Mouse (Mus musculus): ENCODE measurements at regions not wholly inside any gene's neighbourhood (a gene's known extent, or its start where the extent isn't known, plus 50 kb on each side); places are given as distances from the start of the nearest gene placed in this dataset.

- 64% methylated on average over 3 of the region's 3 CpGs for WGBS
- Histone ChIP-seq H3K9ac (ENCODE audit: low read depth, low read length) (no peak overlapping the region), H3K79me2 (replicated peaks; ENCODE audit: control insufficient read depth, insufficient read depth, low read length) (no peaks in the 10 kb centered on the region), H3K4me3 (no peak overlapping the region), H3K4me1 (ENCODE audit: control insufficient read depth, insufficient read depth, low read length) (peaks cover 2% of the 10 kb centered on the region), H3K27ac (no peak overlapping the region; the same call in 1 of the 2 replicates), H3K27me3 (ENCODE audit: control insufficient read depth, insufficient read depth, low read length) (no peaks in the 10 kb centered on the region), H3K36me3 (ENCODE audit: control insufficient read depth, insufficient read depth, low read length) (no peaks in the 10 kb centered on the region)
- DNase-seq, result no peak
- intact Hi-C loops (cut with DNase I), result no loop called here
- TF ChIP-seq POLR2A (IDR thresholded peaks at IDR 0.05; ENCODE audit: insufficient read depth, low read depth, low read length) (no peak), CTCF (IDR thresholded peaks at IDR 0.05) (no peak), EP300 (IDR thresholded peaks at IDR 0.05; ENCODE audit: insufficient read depth, low read depth, low read length) (no peak)
Measured at GRCm38 (mm10) chr12:36792205-36792604, 316.1 kb upstream of the Meox2 start.

- WGBS, result 86% methylated on average over 2 of the region's 2 CpGs
- TF ChIP-seq POLR2A (IDR thresholded peaks at IDR 0.05; ENCODE audit: insufficient read depth, low read depth, low read length), result no peak
- no peak for TF ChIP-seq EP300 (IDR thresholded peaks at IDR 0.05; ENCODE audit: insufficient read depth, low read depth, low read length)
- TF ChIP-seq CTCF (IDR thresholded peaks at IDR 0.05), result no peak
- intact Hi-C loops (cut with DNase I), result no loop called here
- Histone ChIP-seq H3K4me3 (no peak overlapping the region), H3K27me3 (ENCODE audit: control insufficient read depth, insufficient read depth, low read length) (no peaks in the 10 kb centered on the region), H3K27ac (no peak overlapping the region), H3K4me1 (ENCODE audit: control insufficient read depth, insufficient read depth, low read length) (peaks cover 2% of the 10 kb centered on the region), H3K79me2 (replicated peaks; ENCODE audit: control insufficient read depth, insufficient read depth, low read length) (no peaks in the 10 kb centered on the region), H3K36me3 (ENCODE audit: control insufficient read depth, insufficient read depth, low read length) (no peaks in the 10 kb centered on the region), H3K9ac (ENCODE audit: low read depth, low read length) (no peak overlapping the region)
- DNase-seq, result no peak
Measured at GRCm38 (mm10) chr12:36793799-36794198, 314.5 kb upstream of the Meox2 start.

DNA sequence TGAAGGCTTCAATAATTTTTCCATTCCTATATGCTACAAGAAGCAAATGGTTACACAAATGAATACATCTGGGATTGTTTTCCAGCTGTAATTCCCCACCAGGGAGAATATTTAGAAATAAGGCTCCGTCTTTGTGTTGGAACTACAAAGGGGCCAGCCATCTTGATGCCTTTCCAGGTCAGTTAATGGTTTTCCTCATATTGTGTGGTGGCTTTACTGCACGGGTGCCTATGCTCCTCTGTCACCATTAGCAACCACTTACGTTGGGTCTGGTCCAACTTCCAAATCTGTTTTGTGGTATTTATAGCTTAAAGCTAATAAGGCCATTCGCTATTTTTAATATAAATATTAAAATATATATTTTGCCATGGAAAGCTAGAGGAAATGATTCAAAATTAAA lies 312.1 kb upstream of the Meox2 start:
- H3K4me3 ChIP-seq, result no peak overlapping the region
- H3K9ac ChIP-seq (ENCODE audit: low read depth, low read length), result no peak overlapping the region
- 56% methylated on average over 4 of the region's 4 CpGs for whole genome bisulfite sequencing
- TF ChIP-seq CTCF (IDR thresholded peaks at IDR 0.05) (no peak), POLR2A (IDR thresholded peaks at IDR 0.05; ENCODE audit: insufficient read depth, low read depth, low read length) (no peak), EP300 (IDR thresholded peaks at IDR 0.05; ENCODE audit: insufficient read depth, low read depth, low read length) (no peak)
- DNase-seq, result no peak
- H3K79me2 ChIP-seq (replicated peaks; ENCODE audit: control insufficient read depth, insufficient read depth, low read length), result no peaks in the 10 kb centered on the region
- no peak overlapping the region for H3K27ac ChIP-seq
- H3K36me3 ChIP-seq (ENCODE audit: control insufficient read depth, insufficient read depth, low read length), result no peaks in the 10 kb centered on the region
- peaks cover 2% of the 10 kb centered on the region for H3K4me1 ChIP-seq (ENCODE audit: control insufficient read depth, insufficient read depth, low read length)
- H3K27me3 ChIP-seq (ENCODE audit: control insufficient read depth, insufficient read depth, low read length), result no peaks in the 10 kb centered on the region
- intact Hi-C loops (cut with DNase I), result no loop called here

DNA sequence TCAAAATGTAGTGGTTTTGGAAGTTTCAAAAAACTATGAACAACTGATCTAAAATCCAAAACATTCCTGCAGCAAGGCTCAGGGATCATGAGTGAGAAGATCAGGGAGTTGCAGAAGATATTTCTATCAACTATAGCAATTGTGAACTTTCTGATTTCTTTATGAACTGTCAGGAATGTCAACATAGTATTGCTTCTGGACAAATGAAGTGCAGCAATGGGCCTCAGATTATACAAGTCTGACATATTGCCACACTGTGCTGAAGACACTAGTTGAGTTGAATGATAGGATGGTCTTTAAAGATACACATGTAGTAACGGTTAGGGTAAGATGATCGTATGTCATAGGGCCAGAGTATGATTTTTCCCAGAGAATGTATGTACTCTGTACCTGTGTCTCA lies 290.4 kb upstream of the Meox2 start:
- no peaks in the 10 kb centered on the region for H3K79me2 ChIP-seq (replicated peaks; ENCODE audit: control insufficient read depth, insufficient read depth, low read length)
- no peak overlapping the region for H3K27ac ChIP-seq
- H3K27me3 ChIP-seq (ENCODE audit: control insufficient read depth, insufficient read depth, low read length), result no peaks in the 10 kb centered on the region
- 92% methylated on average over 2 of the region's 2 CpGs for WGBS
- intact Hi-C loops (cut with DNase I), result no loop called here
- H3K36me3 ChIP-seq (ENCODE audit: control insufficient read depth, insufficient read depth, low read length), result no peaks in the 10 kb centered on the region
- no peak overlapping the region for H3K9ac ChIP-seq (ENCODE audit: low read depth, low read length)
- no peaks in the 10 kb centered on the region for H3K4me1 ChIP-seq (ENCODE audit: control insufficient read depth, insufficient read depth, low read length)
- DNase-seq, result no peak
- no peak overlapping the region for H3K4me3 ChIP-seq
- no peak for TF ChIP-seq CTCF (IDR thresholded peaks at IDR 0.05)
- no peak for TF ChIP-seq POLR2A (IDR thresholded peaks at IDR 0.05; ENCODE audit: insufficient read depth, low read depth, low read length)
- no peak for TF ChIP-seq EP300 (IDR thresholded peaks at IDR 0.05; ENCODE audit: insufficient read depth, low read depth, low read length)

DNA sequence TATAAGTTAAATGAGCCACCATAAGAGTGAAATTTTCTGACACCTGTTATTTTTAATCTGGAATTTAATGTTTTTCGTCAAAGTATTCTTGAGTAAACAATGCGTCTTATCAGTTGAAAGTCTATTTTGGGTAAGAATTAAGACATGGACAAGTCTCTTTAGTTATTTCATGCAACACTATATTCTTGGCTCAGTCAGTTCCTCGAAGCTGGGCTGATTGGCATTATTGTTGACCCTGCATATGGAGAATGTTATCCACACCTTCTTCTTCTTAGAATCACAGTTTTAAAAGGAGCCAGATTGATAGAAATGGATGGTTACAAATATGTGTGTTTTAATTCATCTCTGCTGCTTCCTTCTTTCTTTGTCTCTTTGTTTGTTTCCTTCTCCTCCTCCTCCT lies 289.5 kb upstream of the Meox2 start:
- 74% methylated on average over 3 of the region's 3 CpGs for WGBS
- Histone ChIP-seq H3K79me2 (replicated peaks; ENCODE audit: control insufficient read depth, insufficient read depth, low read length) (no peaks in the 10 kb centered on the region), H3K36me3 (ENCODE audit: control insufficient read depth, insufficient read depth, low read length) (no peaks in the 10 kb centered on the region), H3K9ac (ENCODE audit: low read depth, low read length) (no peak overlapping the region), H3K4me3 (no peak overlapping the region), H3K4me1 (ENCODE audit: control insufficient read depth, insufficient read depth, low read length) (no peaks in the 10 kb centered on the region), H3K27ac (no peak overlapping the region), H3K27me3 (ENCODE audit: control insufficient read depth, insufficient read depth, low read length) (no peaks in the 10 kb centered on the region)
- intact Hi-C loops (cut with DNase I), result no loop called here
- DNase-seq, result no peak
- TF ChIP-seq POLR2A (IDR thresholded peaks at IDR 0.05; ENCODE audit: insufficient read depth, low read depth, low read length) (no peak), CTCF (IDR thresholded peaks at IDR 0.05) (no peak), EP300 (IDR thresholded peaks at IDR 0.05; ENCODE audit: insufficient read depth, low read depth, low read length) (no peak)

DNA sequence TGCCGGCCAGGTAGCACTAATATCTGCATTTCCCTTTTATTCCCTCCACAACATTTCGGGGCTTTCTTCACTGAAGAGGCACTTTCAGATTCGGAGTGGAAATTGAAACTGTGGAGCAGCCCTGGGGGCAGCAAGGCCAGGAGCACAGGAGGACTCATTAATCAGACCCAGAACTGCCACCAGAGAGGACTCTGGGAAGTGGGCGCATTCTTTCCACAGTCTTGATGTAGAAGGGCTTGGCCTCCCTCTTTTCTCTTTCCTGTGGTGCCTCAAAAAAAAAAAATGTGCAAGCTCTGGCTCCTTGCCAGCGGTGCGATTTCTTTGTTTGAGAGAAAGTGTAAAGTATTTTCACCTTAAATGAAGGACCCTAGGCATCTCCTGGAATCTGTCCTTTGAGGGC lies 281.6 kb upstream of the Meox2 start:
- DNase-seq, result no peak
- TF ChIP-seq POLR2A (IDR thresholded peaks at IDR 0.05; ENCODE audit: insufficient read depth, low read depth, low read length) (no peak), EP300 (IDR thresholded peaks at IDR 0.05; ENCODE audit: insufficient read depth, low read depth, low read length) (no peak), CTCF (IDR thresholded peaks at IDR 0.05) (no peak)
- Histone ChIP-seq H3K4me1 (ENCODE audit: control insufficient read depth, insufficient read depth, low read length) (no peaks in the 10 kb centered on the region), H3K27me3 (ENCODE audit: control insufficient read depth, insufficient read depth, low read length) (no peaks in the 10 kb centered on the region), H3K36me3 (ENCODE audit: control insufficient read depth, insufficient read depth, low read length) (no peaks in the 10 kb centered on the region), H3K79me2 (replicated peaks; ENCODE audit: control insufficient read depth, insufficient read depth, low read length) (no peaks in the 10 kb centered on the region), H3K9ac (ENCODE audit: low read depth, low read length) (no peak overlapping the region), H3K27ac (no peak overlapping the region), H3K4me3 (no peak overlapping the region)
- intact Hi-C loops (cut with DNase I), result no loop called here
- 58% methylated on average over 6 of the region's 6 CpGs for WGBS

All from heart, adult 2 months (tissue).